Mouse (Mus musculus) cerebellum, adult 2 months (tissue): ENCODE data around the gene Btd.

Experiments used
- CTCF ChIP-seq: fragments of 200-500 bp; IDR thresholded peaks from 2 replicates; pipeline ENCODE4 v1.5.1; 2011; ENCODE audit warnings: low read depth, mild to moderate bottlenecking, control low read depth, low read length, moderate library complexity, borderline replicate concordance; ENCODE audit not compliant: insufficient read depth
- POLR2A ChIP-seq: fragments of 200-500 bp; IDR thresholded peaks from 2 replicates; pipeline ENCODE4 v1.6.1; 2011; ENCODE audit warnings: low read length, control low read depth, borderline replicate concordance; ENCODE audit not compliant: insufficient read depth

DNA sequence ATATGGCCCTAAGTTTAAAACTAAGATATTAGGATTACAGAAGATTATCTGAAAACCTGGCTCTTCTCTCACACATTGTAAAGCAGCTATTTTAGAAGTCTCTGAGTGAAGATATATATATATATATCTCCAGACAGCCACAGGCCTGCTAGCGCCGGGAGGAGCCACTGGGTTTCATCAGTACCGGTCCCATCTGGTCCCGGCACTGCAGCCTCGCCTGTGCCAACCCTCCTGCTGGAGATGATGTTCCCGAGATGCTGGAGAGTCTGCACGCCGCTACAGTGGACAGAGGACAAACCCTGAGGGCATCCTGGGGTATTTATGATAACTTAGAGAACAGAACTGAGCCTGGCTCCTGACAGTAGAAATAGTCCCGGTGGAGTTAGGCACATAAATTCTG lies 23.6 kb upstream of the Btd start:
- TF ChIP-seq CTCF, result no peak
- no peak for TF ChIP-seq POLR2A
